Mouse (Mus musculus) ovary, adult 18-20 months (tissue): ENCODE measurements at regions not wholly inside any gene's neighbourhood (a gene's known extent, or its start where the extent isn't known, plus 50 kb on each side); places are given as distances from the start of the nearest gene placed in this dataset.

ENCODE experiments used
- DNase-seq: peaks from one replicate; pipeline ENCODE4 v3.0.0; 2022; ENCODE audit warnings: low spot score, mixed read lengths

- DNase-seq: no peak
These were observed 60.6 kb downstream of the Serpinb6d start for GRCm38 (mm10) chr13:33721851-33722250.

- peak; percentile 69 for DNase-seq
These were observed 80.7 kb downstream of the Serpinb6e start for GRCm38 (mm10) chr13:33762293-33763125.

DNA sequence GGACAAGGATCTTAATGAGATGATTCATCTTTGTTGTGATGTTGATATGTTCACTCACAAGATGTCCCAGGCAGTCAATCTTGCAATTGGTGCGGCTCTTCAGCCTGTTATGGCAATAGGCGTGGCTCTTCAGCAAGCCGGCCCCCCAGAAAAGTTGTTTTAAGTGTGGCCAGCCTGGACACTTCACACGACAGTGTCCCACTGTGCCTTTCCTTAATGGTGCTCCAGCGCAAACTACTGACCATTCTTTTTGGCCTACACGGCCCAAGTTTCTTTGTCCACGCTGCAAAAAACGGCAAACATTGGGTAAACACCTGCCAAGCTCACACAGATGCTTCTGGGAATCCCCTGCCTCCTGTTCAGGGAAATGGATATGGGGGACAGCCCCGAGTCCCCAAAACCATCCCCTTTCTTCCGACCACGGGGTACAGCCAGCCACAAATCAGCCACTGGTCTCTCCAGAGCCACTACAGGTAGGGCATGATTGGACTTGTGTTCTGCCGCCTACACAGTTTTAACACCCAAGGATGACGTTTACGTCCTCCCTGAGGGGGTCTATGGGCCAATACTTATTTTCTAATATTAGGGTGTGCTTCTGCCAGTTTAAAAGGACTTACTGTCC is 79.8 kb downstream of the Serpinb6e start:
- no peak for DNase-seq
